Mouse (Mus musculus) left cerebral cortex, postnatal 14 days (tissue): ENCODE results near the gene Ppil6. TPM values are rescaled to one million over a fixed set of nuclear protein-coding genes. Genes with fewer than 3 reads are reported as not detected.
A peak's percentile ranks its signal among the peaks of the same experiment; 100 is the strongest.

ENCODE experiments used
- DNase-seq, 2 experiments: peaks; one replicate each; pipeline ENCODE4 v3.0.0; 2021 to 2022; ENCODE audit warnings: low spot score in 2 of 2, mixed read lengths in 1 of 2
- intact Hi-C: fragments of 180-260 bp; cut with DNase I; formaldehyde crosslinking; loops from one replicate; pipeline ENCODE4 v1.15.1; 2025
- long read RNA-seq, 2 experiments: library from polyadenylated mRNA; stranded (forward); transcript quantifications; one replicate each; pipeline ENCODE4 v2.0.0; 2021
- total RNA-seq, 2 experiments: library from RNA; stranded (reverse); gene quantifications; 2 replicates each; pipeline ENCODE4 v1.2.3; 2021

Ppil6 gene
- total RNA-seq: 1 to 10 TPM; 6.3 to 7.6 TPM
- long read RNA-seq, experiment 1, partial matches to known transcripts: 1 of 4 reads
- long read RNA-seq, experiment 1, other reads (novel, unspliced or antisense): 2 of 4 reads
- long read RNA-seq, experiment 2, partial matches to known transcripts: 1 of 3 reads
- long read RNA-seq, experiment 2, other reads (novel, unspliced or antisense): 1 of 3 reads

- intact Hi-C loops: no loop called here
- peak; percentile 93 to 96 for DNase-seq
Measured at GRCm38 (mm10) chr10:41489708-41490517, at the start of gene Ppil6, which contains the start of gene Smpd2. TSS of gene Ppil6 (plus strand) at chr10:41490439. TSS of gene Smpd2 (minus strand) at chr10:41490369.

DNA sequence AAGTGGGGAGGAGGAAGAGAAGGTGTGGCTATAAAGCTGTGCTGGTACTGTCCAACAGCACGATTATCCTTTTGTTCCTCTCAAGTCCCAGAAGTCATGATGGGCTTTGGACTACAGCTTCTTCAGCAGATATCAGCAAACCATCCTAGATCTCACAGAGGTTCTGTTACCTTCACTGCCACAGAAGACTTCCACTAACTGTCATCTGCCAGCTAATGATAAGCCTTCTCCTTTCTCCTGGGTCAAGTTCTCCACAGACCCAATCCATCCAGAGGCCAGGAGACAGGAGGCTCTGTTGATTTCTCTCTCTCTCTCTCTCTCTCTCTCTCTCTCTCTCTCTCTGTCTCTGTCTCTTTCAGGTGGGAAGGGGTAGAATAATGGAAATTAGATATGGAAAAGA is 42.0 kb upstream of the Ppil6 start:
- no peak for DNase-seq
- intact Hi-C loops: no loop called here

GRCm38 (mm10) chr10:41449684-41450083 is 40.6 kb upstream of the Ppil6 start:
- peak; percentile 30 to 33 for DNase-seq
- intact Hi-C loops: loop anchor here (5.0 kb wide), 1 partner anchor 53 kb away; no protein-coding TSS in a partner anchor

DNA sequence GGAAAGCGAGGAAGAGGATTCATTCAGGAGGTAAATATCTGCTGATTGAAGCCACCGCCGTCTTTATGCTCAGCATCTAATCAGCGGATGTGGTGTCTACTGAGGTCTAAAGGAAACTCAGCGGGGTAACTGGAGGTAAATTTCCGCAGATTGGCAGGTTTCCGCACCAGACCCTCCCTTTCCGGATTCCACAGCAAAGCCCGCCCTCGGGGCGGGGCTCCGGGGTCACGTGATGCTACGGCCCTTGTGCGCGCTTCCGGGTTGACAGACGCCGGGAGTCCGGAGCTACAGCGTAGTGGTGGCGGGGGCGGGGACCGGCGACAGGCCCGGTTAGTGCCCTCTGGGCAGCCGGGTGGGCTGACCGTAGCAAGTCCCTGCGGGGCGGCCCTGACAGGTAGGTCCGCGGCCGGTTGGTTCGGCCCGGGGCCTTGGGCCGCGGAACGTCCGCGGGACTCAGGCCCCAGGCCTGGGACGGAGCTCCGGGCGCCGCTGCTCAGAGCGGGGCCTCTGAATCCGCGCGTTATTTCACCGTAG is 40.0 kb upstream of the Ppil6 start, which contains the start of gene Zbtb24:
Gene Zbtb24 (plus strand): TSS at position 247 of the 534 bp plus-strand sequence.
- DNase-seq: peak; percentile 94 to 95
- intact Hi-C loops: loop anchor here (5.0 kb wide), 1 partner anchor 52 kb away; no protein-coding TSS in a partner anchor

- intact Hi-C loops: loop anchor here (5.0 kb wide), 1 partner anchor 51 kb away; no protein-coding TSS in a partner anchor
- no peak for DNase-seq
Measured at GRCm38 (mm10) chr10:41450780-41451522, 39.3 kb upstream of the Ppil6 start.

DNA sequence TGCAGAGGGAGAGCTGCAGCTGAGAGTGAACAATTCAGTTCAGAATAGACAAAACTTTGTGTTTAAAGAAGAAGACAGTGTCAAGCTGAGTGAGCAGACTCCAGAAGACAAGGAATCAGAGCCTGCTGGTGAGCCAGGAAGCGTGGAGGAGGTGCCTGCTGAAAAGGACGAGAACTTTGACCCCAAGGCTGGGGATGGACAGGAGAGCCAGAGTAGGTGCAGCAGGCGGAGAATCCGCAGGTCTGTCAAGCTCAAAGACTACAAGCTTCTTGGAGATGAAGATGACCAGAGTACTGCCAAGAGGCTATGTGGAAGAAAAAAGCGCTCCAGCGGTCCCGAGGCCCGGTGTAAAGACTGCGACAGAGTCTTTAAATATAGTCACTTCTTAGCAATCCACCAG is 38.6 kb upstream of the Ppil6 start:
- no peak for DNase-seq
- intact Hi-C loops: loop anchor here (5.0 kb wide), 1 partner anchor 51 kb away; no protein-coding TSS in a partner anchor

GRCm38 (mm10) chr10:41452791-41453190 is 37.4 kb upstream of the Ppil6 start:
- no peak for DNase-seq
- intact Hi-C loops: loop anchor here (5.0 kb wide), 1 partner anchor 50 kb away; no protein-coding TSS in a partner anchor

DNA sequence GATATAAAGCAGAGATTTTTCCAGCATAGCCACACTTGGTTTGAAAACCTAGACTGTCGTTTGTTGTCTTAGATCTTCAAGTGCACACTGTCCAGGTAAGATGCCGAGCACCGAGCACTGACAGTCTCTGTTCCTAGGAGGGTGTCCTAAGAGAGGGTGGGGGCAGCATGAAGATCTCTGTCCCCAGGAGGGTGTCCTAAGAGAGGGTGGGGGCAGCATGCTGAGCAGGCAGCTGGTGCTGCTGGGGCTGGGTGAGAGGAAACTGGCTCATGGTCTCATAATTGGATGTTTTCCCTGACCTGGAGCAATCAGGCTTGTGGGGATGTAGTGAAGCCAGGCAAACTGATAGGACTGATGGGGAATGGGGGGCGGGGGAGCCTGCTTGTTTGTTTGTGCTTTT is 30.2 kb upstream of the Ppil6 start:
- DNase-seq: no peak
- intact Hi-C loops: no loop called here

DNA sequence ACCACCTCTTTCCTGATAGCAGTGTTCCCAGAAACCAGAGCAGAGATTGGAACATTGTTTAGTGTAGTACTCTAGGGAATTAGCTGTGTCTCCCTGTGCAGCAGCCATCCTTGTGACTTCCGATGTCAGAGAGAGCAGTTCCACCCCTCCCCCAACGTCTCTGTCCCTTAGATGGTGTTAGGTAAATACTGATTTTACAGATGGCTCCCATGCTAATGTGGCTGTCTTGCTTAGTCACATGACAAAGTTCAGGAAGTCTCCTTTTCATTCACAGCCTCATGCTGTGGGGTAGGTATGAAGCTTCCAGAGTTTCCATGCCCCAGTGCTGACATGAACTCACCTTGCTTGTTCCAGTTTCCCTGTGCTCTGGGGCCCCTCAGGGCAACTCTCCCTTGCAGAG is 29.7 kb upstream of the Ppil6 start:
- intact Hi-C loops: no loop called here
- no peak for DNase-seq

- no peak for DNase-seq
- intact Hi-C loops: no loop called here
Measured at GRCm38 (mm10) chr10:41461057-41461722, 29.0 kb upstream of the Ppil6 start.

DNA sequence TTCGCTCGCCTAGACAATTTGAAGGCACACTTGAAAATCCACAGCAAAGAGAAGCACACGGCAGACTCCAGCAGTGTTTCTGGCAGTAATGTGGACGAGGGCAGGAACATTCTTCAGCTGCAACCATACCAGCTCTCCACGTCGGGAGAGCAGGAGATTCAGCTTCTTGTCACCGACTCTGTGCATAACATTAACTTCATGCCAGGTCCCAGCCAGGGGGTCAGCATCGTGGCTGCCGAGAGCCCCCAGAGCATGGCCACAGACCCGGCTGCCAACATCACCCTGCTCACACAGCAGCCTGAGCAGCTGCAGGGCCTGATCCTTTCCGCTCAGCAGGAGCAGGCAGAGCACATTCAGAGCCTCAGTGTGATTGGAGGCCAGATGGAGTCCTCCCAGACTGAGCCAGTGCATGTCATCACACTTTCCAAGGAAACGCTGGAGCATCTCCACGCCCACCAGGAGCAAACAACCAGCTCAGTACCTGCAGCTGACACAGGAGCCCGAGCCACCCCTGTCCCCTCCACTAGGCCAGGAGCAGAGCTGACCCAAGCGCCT is 25.8 kb upstream of the Ppil6 start:
- intact Hi-C loops: no loop called here
- no peak for DNase-seq

- intact Hi-C loops: no loop called here
- DNase-seq: no peak
Measured at GRCm38 (mm10) chr10:41467325-41467724, 22.9 kb upstream of the Ppil6 start.

DNA sequence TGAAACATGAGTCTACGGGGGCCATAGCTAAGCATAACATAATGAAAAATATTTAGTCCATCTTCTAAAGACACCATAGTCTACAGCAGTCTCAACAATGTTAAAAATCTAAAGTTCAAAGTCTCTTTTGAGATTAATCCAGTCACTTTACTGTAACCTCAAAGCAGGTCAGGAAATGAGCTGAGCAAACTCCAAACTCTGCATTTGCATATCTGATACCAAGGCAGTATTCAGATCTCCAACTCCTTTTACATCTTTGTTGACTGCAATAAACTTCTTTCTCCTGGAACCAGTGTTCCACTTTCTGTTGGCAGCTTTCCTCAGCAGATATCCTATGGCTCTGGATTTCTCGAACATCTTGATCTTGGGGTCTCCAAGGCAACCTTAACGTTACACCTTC is 19.5 kb upstream of the Ppil6 start:
- intact Hi-C loops: no loop called here

GRCm38 (mm10) chr10:41472534-41472933 is 17.7 kb upstream of the Ppil6 start:
- DNase-seq: no peak
- intact Hi-C loops: no loop called here

More for the DNA sequence above, 19.5 kb upstream of the Ppil6 start:
- DNase-seq: no peak

DNA sequence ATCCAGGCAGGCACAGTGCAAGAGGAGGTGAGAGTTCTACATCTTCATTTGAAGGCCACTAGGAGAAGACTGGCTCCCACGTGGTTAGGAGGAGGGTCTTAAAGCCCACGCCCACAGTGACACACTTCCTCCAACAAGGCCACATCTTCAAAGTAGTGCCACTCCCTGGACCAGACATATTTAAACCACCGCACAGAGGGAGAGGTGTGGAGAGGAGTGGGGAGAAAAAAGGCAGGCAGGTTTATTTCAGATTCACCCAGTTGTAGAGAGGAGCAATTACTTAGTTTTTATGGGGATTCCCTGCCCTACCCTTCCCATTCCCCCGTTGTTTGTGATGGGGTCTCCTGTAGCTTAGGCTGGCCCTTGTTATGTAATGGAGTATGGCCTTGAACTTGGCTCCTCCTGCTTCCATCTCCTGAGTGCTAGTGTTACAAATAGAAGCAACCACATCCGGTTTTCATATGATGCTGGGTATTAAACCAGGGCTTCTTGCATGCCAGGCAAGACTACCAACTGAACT is 17.2 kb upstream of the Ppil6 start:
- DNase-seq: no peak
- intact Hi-C loops: no loop called here

DNA sequence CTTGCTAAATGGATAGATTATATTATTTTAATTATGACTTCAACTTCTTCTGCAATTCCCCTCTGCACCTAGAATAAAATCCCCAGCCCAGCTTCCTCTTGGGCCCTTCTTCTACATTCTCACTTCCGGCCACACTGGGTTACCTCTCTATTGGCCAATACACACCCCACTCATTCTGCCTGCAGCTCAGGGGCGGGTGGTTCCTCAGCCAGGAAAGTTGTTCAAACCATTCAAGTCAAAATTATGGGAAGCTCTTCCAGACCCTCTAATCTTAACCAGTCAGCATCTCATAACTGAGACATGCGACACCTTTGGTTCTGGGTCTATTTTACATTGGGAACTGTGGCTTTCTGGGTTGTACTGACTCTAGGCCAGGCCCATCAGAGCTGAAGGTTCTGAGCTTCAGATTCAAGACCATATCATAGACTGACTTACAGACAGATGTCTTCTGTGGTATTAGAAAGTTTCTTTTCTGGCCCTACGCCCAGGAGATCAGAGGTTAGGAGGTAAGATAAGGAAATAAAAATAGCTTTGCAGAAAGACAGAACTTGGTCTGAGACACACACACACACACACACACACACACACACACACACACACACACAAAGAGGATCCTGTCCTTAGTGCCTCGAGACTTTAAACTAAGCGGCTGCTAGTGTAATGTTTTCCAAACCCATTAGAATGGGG is 16.3 kb upstream of the Ppil6 start:
- intact Hi-C loops: no loop called here
- DNase-seq: no peak

GRCm38 (mm10) chr10:41474981-41475391 is 15.3 kb upstream of the Ppil6 start:
- intact Hi-C loops: no loop called here
- DNase-seq: no peak
